Mouse (Mus musculus) lung, embryonic 14.5 days (tissue): ENCODE measurements at regions not wholly inside any gene's neighbourhood (a gene's known extent, or its start where the extent isn't known, plus 50 kb on each side); places are given as distances from the start of the nearest gene placed in this dataset.

ENCODE experiments used
- ATAC-seq: fragments of 200-750 bp; cut with Nextera tagmentation; 2 replicates; pipeline ENCODE4 v1.8.0; 2017; ENCODE audit warnings: mild to moderate bottlenecking, moderate TSS enrichment, moderate library complexity; ENCODE audit not compliant: insufficient read depth
- DNase-seq: peaks from one replicate; pipeline ENCODE4 v3.0.0-alpha.2; 2015
- H3K27ac ChIP-seq: fragments of 300-500 bp; sonication (generic); 2 replicates; pipeline ENCODE4 v1.5.1; 2014; ENCODE audit warnings: low read depth, mild to moderate bottlenecking, moderate library complexity
- H3K27me3 ChIP-seq: fragments of 300-500 bp; sonication (generic); 2 replicates; pipeline ENCODE4 v1.6.1; 2014; ENCODE audit warnings: low read length, control low read depth; ENCODE audit not compliant: insufficient read depth
- H3K36me3 ChIP-seq: fragments of 300-500 bp; sonication (generic); 2 replicates; pipeline ENCODE4 v1.6.1; 2014; ENCODE audit warnings: control low read depth; ENCODE audit not compliant: insufficient read depth
- H3K4me1 ChIP-seq: fragments of 300-500 bp; sonication (generic); 2 replicates; pipeline ENCODE4 v1.6.1; 2014; ENCODE audit warnings: antibody characterized with exemption, control low read depth; ENCODE audit not compliant: insufficient read depth
- H3K4me2 ChIP-seq: fragments of 300-500 bp; sonication (generic); 2 replicates; pipeline ENCODE4 v1.6.1; 2014; ENCODE audit warnings: mild to moderate bottlenecking
- H3K4me3 ChIP-seq: fragments of 300-500 bp; sonication (generic); 2 replicates; pipeline ENCODE4 v1.5.1; 2014; ENCODE audit warnings: low read depth, low read length
- H3K9ac ChIP-seq: fragments of 300-500 bp; sonication (generic); 2 replicates; pipeline ENCODE4 v1.6.1; 2014
- H3K9me3 ChIP-seq: fragments of 300-500 bp; sonication (generic); 2 replicates; pipeline ENCODE4 v1.6.1; 2016; ENCODE audit warnings: low read depth, low read length, control low read depth
- CTCF ChIP-seq: IDR thresholded peaks from 2 replicates; pipeline ENCODE4 v1.5.1; 2016; ENCODE audit warnings: antibody characterized with exemption, low read depth
- WGBS: fragments of 180-500 bp; shearing (Covaris S2); extraction: QIAGEN DNeasy Blood & Tissue Kit; methylation state at CpG from one replicate; pipeline ENCODE4 v1.1.7; 2014; 5-methylcytosine and 5-hydroxymethylcytosine counted together

GRCm38 (mm10) chr7:121589088-121589605 lies 117.9 kb downstream of the Usp31 start:
- DNase-seq: no peak
- TF ChIP-seq CTCF: no peak
- Histone ChIP-seq H3K9ac (no peak overlapping the region), H3K4me2 (no peak overlapping the region), H3K4me1 (no peaks in the 10 kb centered on the region), H3K9me3 (no peaks in the 10 kb centered on the region), H3K4me3 (no peak overlapping the region), H3K36me3 (no peaks in the 10 kb centered on the region), H3K27ac (no peak overlapping the region), H3K27me3 (no peaks in the 10 kb centered on the region)
- 80% methylated on average over 11 of the region's 11 CpGs for WGBS
- no peak for ATAC-seq

DNA sequence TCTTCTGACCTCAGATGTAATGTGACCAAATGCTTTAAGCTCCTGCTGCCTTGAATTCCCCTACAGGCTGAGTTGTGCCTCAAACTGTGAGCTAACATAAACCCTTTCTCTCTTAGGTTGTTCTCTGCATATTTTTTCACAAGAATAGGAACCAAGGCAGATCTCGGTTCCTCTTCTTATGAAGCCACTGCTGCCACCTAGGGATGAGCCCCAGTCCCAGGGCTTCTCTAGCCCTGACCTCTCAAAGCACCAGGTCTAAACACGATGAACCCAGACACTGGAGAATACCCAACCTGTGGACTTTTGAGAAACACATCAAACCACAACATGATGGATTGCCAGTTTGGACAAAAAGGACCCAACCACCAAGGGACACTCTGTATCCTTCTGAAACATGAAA lies 119.3 kb downstream of the Usp31 start:
- H3K27me3 ChIP-seq: no peaks in the 10 kb centered on the region
- no peak overlapping the region for H3K4me2 ChIP-seq
- no peaks in the 10 kb centered on the region for H3K36me3 ChIP-seq
- TF ChIP-seq CTCF: no peak
- WGBS: 54% methylated on average over 2 of the region's 2 CpGs
- H3K4me3 ChIP-seq: no peak overlapping the region
- ATAC-seq (no peak), DNase-seq (no peak)
- H3K27ac ChIP-seq: no peak overlapping the region
- H3K9ac ChIP-seq: no peak overlapping the region
- H3K9me3 ChIP-seq: no peaks in the 10 kb centered on the region
- H3K4me1 ChIP-seq: no peaks in the 10 kb centered on the region

DNA sequence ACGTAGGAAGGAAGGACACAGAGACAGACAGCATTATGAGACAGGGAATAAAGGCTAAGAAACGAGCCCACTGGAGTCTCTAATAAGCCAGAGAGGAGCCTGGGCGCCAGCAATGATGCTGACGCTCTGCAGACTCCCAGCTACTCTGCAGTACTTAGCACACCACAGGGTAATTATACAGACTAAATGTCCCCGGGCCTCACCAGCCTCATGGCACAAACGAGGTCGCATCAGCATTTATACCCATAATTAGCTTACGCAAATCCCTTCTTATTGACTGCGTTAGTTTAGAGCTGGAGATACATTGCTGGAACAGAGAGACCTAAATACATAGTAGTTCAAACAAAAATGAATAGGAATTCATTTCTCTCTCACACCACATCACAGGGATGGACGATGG lies 121.3 kb downstream of the Usp31 start:
- no peak overlapping the region for H3K27ac ChIP-seq
- no peak for DNase-seq
- H3K4me2 ChIP-seq: no peak overlapping the region
- no peak for TF ChIP-seq CTCF
- H3K9ac ChIP-seq: no peak overlapping the region
- H3K4me1 ChIP-seq: no peaks in the 10 kb centered on the region
- ATAC-seq: no peak
- H3K4me3 ChIP-seq: no peak overlapping the region
- no peaks in the 10 kb centered on the region for H3K36me3 ChIP-seq
- H3K27me3 ChIP-seq: no peaks in the 10 kb centered on the region
- no peaks in the 10 kb centered on the region for H3K9me3 ChIP-seq
- 80% methylated on average over 10 of the region's 10 CpGs for WGBS

DNA sequence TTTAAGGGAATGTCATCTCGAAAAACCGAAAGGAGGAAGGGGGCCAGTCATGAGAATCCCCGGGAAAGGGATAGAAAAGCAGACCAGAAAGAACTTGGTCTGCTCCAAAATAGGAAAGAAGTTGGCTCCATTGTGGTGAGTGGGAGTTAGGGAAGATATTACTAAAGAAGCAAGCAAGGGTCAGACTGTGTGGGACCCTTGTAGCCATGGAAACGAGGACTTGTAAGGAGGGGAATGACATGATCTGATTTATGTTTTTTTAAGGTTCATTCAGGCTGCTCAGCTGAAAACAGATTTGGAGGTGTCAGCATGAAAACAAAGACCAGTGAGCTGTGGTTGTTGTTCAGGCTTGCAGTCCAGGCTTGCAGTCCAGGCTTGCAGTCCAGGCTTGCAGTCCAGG lies 127.6 kb downstream of the Usp31 start:
- no peaks in the 10 kb centered on the region for H3K36me3 ChIP-seq
- H3K4me3 ChIP-seq: no peak overlapping the region
- H3K27me3 ChIP-seq: no peaks in the 10 kb centered on the region
- no peak for TF ChIP-seq CTCF
- H3K4me2 ChIP-seq: no peak overlapping the region
- H3K27ac ChIP-seq: no peak overlapping the region
- DNase-seq (no peak), ATAC-seq (no peak)
- H3K9me3 ChIP-seq: no peaks in the 10 kb centered on the region
- H3K9ac ChIP-seq: no peak overlapping the region
- H3K4me1 ChIP-seq: no peaks in the 10 kb centered on the region
- WGBS: 49% methylated on average over 4 of the region's 4 CpGs

GRCm38 (mm10) chr7:121572681-121573335 lies 134.2 kb downstream of the Usp31 start:
- Histone ChIP-seq H3K27ac (no peak overlapping the region), H3K36me3 (no peaks in the 10 kb centered on the region), H3K9me3 (no peaks in the 10 kb centered on the region), H3K9ac (no peak overlapping the region), H3K4me1 (no peaks in the 10 kb centered on the region), H3K27me3 (no peaks in the 10 kb centered on the region), H3K4me2 (no peak overlapping the region), H3K4me3 (no peak overlapping the region)
- no peak for TF ChIP-seq CTCF
- ATAC-seq: no peak
- no peak for DNase-seq
- 78% methylated on average over 5 of the region's 5 CpGs for WGBS

- H3K9ac ChIP-seq: no peak overlapping the region
- H3K9me3 ChIP-seq: no peaks in the 10 kb centered on the region
- no peak overlapping the region for H3K4me3 ChIP-seq
- no peaks in the 10 kb centered on the region for H3K27me3 ChIP-seq
- no peak for ATAC-seq
- no peak for TF ChIP-seq CTCF
- WGBS: 75% methylated on average over 3 of the region's 3 CpGs
- H3K4me2 ChIP-seq: no peak overlapping the region
- no peaks in the 10 kb centered on the region for H3K36me3 ChIP-seq
- no peaks in the 10 kb centered on the region for H3K4me1 ChIP-seq
- no peak for DNase-seq
- no peak overlapping the region for H3K27ac ChIP-seq
Observed at GRCm38 (mm10) chr7:121571741-121572140, 135.3 kb downstream of the Usp31 start.

DNA sequence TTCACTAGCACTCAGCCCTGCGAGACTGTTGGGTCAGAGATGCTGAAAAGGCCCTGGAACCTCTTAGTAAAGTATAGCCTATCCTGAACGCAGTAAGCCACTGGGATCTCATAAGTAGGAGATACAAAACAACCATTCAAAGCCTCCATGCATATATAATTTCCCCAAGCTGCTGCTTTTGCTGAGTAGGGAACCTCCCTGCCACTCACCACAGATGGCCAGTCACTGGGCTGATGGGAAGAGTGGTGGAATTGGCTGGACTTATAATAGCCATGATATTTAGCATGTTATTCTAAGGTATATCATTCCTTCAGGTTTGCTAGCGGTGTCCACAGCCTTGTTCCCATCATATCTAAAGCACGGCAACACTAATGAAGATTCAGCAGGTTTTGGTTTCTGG lies 135.8 kb downstream of the Usp31 start:
- TF ChIP-seq CTCF: no peak
- WGBS: 73% methylated on average over 4 of the region's 4 CpGs
- ATAC-seq (no peak), DNase-seq (no peak)
- Histone ChIP-seq H3K27ac (no peak overlapping the region), H3K4me1 (no peaks in the 10 kb centered on the region), H3K36me3 (no peaks in the 10 kb centered on the region), H3K9me3 (no peaks in the 10 kb centered on the region), H3K27me3 (no peaks in the 10 kb centered on the region), H3K4me3 (no peak overlapping the region), H3K9ac (no peak overlapping the region), H3K4me2 (no peak overlapping the region)
